Mouse (Mus musculus): ENCODE results near the gene Hist1h2bc. TPM values are rescaled to one million over a fixed set of nuclear protein-coding genes. Genes with fewer than 3 reads are reported as not detected.
"Not testable (repeated sequence)": the region's sequence is repeated elsewhere in the genome, so short reads cannot be mapped to it uniquely, and the experiment has no call there.

Gene Hist1h2bc
- polyA plus RNA-seq, 1 experiment from 2014 or later, result 23.4 TPM

DNA sequence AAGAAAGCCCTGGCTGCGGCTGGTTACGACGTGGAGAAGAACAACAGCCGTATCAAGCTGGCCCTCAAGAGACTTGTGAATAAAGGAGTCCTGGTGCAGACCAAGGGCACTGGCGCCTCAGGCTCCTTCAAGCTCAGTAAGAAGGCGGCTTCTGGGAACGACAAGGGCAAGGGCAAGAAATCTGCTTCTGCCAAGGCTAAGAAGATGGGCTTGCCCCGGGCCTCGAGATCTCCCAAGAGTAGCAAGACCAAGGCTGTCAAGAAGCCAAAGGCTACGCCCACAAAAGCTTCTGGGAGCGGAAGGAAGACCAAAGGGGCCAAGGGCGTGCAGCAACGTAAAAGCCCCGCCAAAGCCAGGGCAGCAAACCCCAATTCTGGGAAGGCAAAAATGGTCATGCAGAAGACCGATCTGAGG lies 12.1 kb downstream of the Hist1h2bc start:
- no peaks in the 10 kb centered on the region for H3K36me3 ChIP-seq (ENCODE audit: control insufficient read depth, insufficient read depth, low read length)
- WGBS, result 64% methylated on average over 15 of the region's 15 CpGs
- DNase-seq (ENCODE audit: low spot score) (peak; percentile 52), ATAC-seq (replicated peaks; ENCODE audit: low FRiP score) (no peak)
- no peak overlapping the region for H3K4me3 ChIP-seq (ENCODE audit: low read depth, low read length)
- no peak overlapping the region for H3K4me2 ChIP-seq (ENCODE audit: low read depth, low read length, severe bottlenecking)
- H3K4me1 ChIP-seq (replicated peaks; ENCODE audit: control insufficient read depth, insufficient read depth, low read length), result no peaks in the 10 kb centered on the region
- no peaks in the 10 kb centered on the region for H3K27me3 ChIP-seq (ENCODE audit: control insufficient read depth, insufficient read depth, low read length)
- no peaks in the 10 kb centered on the region for H3K9me3 ChIP-seq (ENCODE audit: control insufficient read depth, low read length)
- H3K27ac ChIP-seq (ENCODE audit: low read depth, low read length), result no peak overlapping the region
- H3K9ac ChIP-seq (ENCODE audit: low read length), result no peak overlapping the region

DNA sequence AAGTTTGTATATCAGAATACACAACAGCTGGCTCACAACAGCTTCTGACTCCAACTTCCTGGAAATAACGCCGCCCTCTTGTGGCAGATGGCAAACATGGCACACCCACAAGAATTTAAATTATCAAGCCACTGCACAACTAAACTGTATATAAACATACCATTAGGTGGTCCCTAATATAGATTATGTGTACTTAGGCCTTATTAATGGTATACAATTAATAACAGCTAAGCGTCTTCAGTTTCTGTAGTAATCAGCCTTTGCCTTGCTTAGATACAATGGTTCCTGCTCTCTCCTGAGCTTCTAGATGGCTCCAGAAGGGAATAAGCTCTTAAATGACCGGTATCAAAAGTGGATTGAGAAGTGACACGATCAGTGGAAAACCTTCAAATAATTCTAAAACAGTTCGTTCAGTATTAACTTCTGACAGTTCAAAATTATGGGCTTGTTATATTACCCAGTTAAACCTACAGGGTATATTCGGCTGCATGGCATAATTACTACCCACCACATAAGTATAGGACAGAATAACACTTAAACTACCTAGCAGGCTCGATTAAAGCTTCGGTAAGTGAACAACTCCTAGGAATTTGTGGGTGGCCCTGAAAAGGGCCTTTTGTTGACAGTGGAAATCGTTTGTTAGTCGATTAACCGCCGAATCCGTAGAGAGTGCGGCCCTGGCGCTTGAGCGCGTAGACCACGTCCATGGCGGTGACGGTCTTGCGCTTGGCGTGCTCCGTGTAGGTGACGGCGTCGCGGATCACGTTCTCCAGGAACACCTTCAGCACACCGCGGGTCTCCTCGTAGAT lies 13.7 kb downstream of the Hist1h2bc start:
- WGBS, result under 1% methylated on average over 23 of the region's 32 CpGs
- peak overlapping the region; percentile 43 for H3K9ac ChIP-seq (ENCODE audit: low read length)
- H3K36me3 ChIP-seq (ENCODE audit: control insufficient read depth, insufficient read depth, low read length), result no peaks in the 10 kb centered on the region
- peak overlapping the region; percentile 36 for H3K4me3 ChIP-seq (ENCODE audit: low read depth, low read length)
- no peaks in the 10 kb centered on the region for H3K27me3 ChIP-seq (ENCODE audit: control insufficient read depth, insufficient read depth, low read length)
- no peaks in the 10 kb centered on the region for H3K4me1 ChIP-seq (replicated peaks; ENCODE audit: control insufficient read depth, insufficient read depth, low read length)
- H3K27ac ChIP-seq (ENCODE audit: low read depth, low read length), result peak overlapping the region; percentile 81
- peak; percentile 80 for DNase-seq (ENCODE audit: low spot score)
- peak overlapping the region; percentile 45 for H3K4me2 ChIP-seq (ENCODE audit: low read depth, low read length, severe bottlenecking)
- ATAC-seq (replicated peaks; ENCODE audit: low FRiP score), result peak; percentile 64
- H3K9me3 ChIP-seq (ENCODE audit: control insufficient read depth, low read length), result no peaks in the 10 kb centered on the region

DNA sequence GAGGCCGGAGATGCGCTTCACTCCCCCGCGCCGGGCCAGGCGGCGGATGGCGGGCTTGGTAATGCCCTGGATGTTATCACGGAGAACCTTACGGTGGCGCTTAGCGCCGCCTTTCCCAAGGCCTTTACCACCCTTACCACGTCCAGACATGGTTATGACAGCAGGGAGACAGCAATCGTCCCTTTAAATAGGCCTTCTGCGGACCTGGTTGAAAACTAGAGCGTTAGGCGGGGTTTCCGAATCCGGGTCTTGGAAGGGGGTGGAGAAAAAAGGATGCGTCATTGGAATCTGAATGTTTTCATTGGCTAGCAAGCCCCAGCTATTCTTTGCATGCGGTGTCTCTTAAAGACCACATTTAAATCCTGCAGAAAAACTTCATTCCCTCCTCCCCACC lies 14.3 kb downstream of the Hist1h2bc start, which contains the start of gene Hist1h4c:
Hist1h4c (minus strand) TSS at position 155 of the 394 bp plus-strand sequence.
- DNase-seq (ENCODE audit: low spot score) (peak; percentile 97), ATAC-seq (replicated peaks; ENCODE audit: low FRiP score) (peak; percentile 96)
- Histone ChIP-seq H3K27me3 (ENCODE audit: control insufficient read depth, insufficient read depth, low read length) (no peaks in the 10 kb centered on the region), H3K36me3 (ENCODE audit: control insufficient read depth, insufficient read depth, low read length) (no peaks in the 10 kb centered on the region), H3K4me3 (ENCODE audit: low read depth, low read length) (peak within 1 kb of the TSS; percentile 36), H3K9ac (ENCODE audit: low read length) (peak within 1 kb of the TSS; percentile 43), H3K4me2 (ENCODE audit: low read depth, low read length, severe bottlenecking) (peak within 1 kb of the TSS; percentile 45), H3K9me3 (ENCODE audit: control insufficient read depth, low read length) (no peaks in the 10 kb centered on the region), H3K27ac (ENCODE audit: low read depth, low read length) (peak within 1 kb of the TSS; percentile 81), H3K4me1 (replicated peaks; ENCODE audit: control insufficient read depth, insufficient read depth, low read length) (no peaks in the 10 kb centered on the region)
- 0% methylated on average over 19 of the region's 22 CpGs for WGBS

DNA sequence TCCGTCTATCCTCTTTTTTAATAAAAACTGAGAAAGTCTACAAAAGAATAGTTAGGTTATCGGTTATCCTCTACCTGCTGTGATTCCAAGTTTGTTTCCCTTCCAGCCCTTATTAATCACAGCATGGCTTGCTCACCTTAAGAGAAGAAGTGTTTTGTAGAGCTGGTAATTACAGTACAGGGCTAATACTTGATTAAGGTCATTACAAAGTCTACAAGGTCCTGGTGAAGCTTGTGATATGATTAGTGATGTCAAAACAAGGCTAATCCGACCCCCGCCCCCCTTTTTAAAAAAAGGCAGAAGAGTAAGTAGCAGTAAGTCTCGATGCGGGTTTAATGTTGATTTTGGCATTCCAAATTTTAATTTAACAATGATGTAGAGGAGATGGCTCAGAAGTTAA lies 15.0 kb downstream of the Hist1h2bc start:
- 54% methylated on average over 6 of the region's 6 CpGs for WGBS
- no peak for DNase-seq (ENCODE audit: low spot score)

DNA sequence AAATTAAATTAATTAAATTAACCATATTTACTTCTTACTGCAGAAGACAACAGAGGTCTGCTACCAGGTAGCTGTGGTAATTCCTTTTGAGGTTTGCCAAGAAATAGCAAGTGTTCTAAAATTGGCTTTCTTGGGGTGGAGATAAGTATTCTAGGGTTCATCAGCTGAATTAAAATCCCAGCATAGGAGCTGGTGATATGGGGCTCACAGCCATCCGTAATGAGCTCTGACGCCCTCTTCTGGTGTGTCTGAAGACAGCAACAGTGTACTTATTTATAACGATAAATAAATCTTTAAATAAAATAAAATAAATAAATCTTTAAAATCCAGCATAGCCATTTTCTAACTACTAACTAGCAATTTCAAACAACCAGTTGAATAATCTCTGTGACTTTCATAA lies 15.8 kb downstream of the Hist1h2bc start:
- Histone ChIP-seq H3K4me2 (ENCODE audit: low read depth, low read length, severe bottlenecking) (no peak overlapping the region), H3K4me3 (ENCODE audit: low read depth, low read length) (no peak overlapping the region), H3K36me3 (ENCODE audit: control insufficient read depth, insufficient read depth, low read length) (no peaks in the 10 kb centered on the region), H3K27ac (ENCODE audit: low read depth, low read length) (no peak overlapping the region), H3K27me3 (ENCODE audit: control insufficient read depth, insufficient read depth, low read length) (no peaks in the 10 kb centered on the region), H3K9me3 (ENCODE audit: control insufficient read depth, low read length) (no peaks in the 10 kb centered on the region), H3K4me1 (replicated peaks; ENCODE audit: control insufficient read depth, insufficient read depth, low read length) (no peaks in the 10 kb centered on the region), H3K9ac (ENCODE audit: low read length) (no peak overlapping the region)
- no peak for DNase-seq (ENCODE audit: low spot score)
- WGBS, result 73% methylated on average over 3 of the region's 3 CpGs
- no peak for ATAC-seq (replicated peaks; ENCODE audit: low FRiP score)

More for the DNA sequence above, 15.0 kb downstream of the Hist1h2bc start:
- no peak for ATAC-seq (replicated peaks; ENCODE audit: low FRiP score)
- Histone ChIP-seq H3K27me3 (ENCODE audit: control insufficient read depth, insufficient read depth, low read length) (no peaks in the 10 kb centered on the region), H3K4me2 (ENCODE audit: low read depth, low read length, severe bottlenecking) (peak overlapping the region; percentile 33; the same call in 1 of the 2 replicates), H3K4me1 (replicated peaks; ENCODE audit: control insufficient read depth, insufficient read depth, low read length) (no peaks in the 10 kb centered on the region), H3K9ac (ENCODE audit: low read length) (no peak overlapping the region; the same call in 1 of the 2 replicates), H3K9me3 (ENCODE audit: control insufficient read depth, low read length) (no peaks in the 10 kb centered on the region), H3K4me3 (ENCODE audit: low read depth, low read length) (no peak overlapping the region), H3K36me3 (ENCODE audit: control insufficient read depth, insufficient read depth, low read length) (no peaks in the 10 kb centered on the region), H3K27ac (ENCODE audit: low read depth, low read length) (peak overlapping the region; percentile 81)

DNA sequence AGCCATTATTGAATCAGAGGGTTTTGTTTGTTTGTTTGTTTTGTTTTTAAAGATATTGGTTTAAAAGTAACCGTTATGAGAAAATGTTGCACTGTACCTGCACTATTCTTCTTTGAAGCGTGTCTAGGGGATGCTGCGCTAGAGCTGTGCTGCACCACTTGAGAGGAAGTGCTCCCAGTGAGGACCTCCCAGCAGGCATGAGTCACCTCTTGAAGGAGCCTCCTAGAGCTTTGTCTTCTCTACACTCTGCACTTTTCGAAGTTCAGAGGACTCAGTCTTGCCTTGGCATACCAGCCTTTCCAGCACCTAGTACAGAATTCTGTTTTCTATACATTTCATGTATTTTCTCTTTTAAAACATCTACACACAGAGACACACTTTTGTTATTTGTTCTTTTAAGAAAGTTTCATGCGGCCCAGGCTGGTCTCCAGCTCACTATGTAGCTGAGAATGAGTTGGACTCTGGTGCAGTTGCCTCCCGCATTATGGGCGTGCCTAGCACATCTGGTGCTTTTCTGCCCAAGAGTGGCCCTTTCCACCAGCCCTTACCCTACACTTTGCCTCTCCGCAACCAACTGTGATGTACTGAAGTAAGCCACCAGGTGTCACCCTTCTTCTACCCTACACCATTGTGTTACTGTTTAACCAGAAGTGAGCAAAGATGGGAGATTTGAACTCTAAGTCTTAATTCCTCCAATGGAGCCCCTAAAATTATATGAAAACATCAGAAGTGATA lies 17.0 kb downstream of the Hist1h2bc start:
- Histone ChIP-seq H3K4me1 (replicated peaks; ENCODE audit: control insufficient read depth, insufficient read depth, low read length) (no peaks in the 10 kb centered on the region), H3K9me3 (ENCODE audit: control insufficient read depth, low read length) (no peaks in the 10 kb centered on the region), H3K9ac (ENCODE audit: low read length) (no peak overlapping the region), H3K36me3 (ENCODE audit: control insufficient read depth, insufficient read depth, low read length) (no peaks in the 10 kb centered on the region), H3K4me2 (ENCODE audit: low read depth, low read length, severe bottlenecking) (no peak overlapping the region), H3K27me3 (ENCODE audit: control insufficient read depth, insufficient read depth, low read length) (no peaks in the 10 kb centered on the region), H3K4me3 (ENCODE audit: low read depth, low read length) (no peak overlapping the region), H3K27ac (ENCODE audit: low read depth, low read length) (no peak overlapping the region)
- ATAC-seq (replicated peaks; ENCODE audit: low FRiP score) (peak; percentile 33), DNase-seq (ENCODE audit: low spot score) (peak; percentile 77)
- WGBS, result 30% methylated on average over 8 of the region's 8 CpGs

DNA sequence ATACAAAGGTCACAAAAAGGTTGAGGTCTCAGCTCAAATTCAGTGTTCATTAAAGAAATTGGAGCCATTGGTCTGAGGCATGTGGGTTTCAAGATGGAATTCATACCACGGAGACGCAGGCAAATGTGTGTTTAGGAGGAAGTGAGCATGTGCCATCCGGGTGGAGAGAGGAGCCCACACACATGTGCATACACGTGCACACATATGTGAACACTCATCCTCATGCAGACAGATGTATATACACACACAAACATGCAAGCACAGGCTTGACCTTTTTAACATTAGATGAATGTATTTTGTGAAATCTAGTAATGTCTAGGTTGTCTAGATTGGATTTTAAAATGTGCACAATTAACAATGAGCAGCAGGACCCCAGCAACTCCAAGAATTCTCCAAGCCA lies 18.2 kb downstream of the Hist1h2bc start:
- Histone ChIP-seq H3K27ac (ENCODE audit: low read depth, low read length) (no peak overlapping the region), H3K36me3 (ENCODE audit: control insufficient read depth, insufficient read depth, low read length) (no peaks in the 10 kb centered on the region), H3K4me1 (replicated peaks; ENCODE audit: control insufficient read depth, insufficient read depth, low read length) (no peaks in the 10 kb centered on the region), H3K4me2 (ENCODE audit: low read depth, low read length, severe bottlenecking) (no peak overlapping the region), H3K9me3 (ENCODE audit: control insufficient read depth, low read length) (no peaks in the 10 kb centered on the region), H3K27me3 (ENCODE audit: control insufficient read depth, insufficient read depth, low read length) (no peaks in the 10 kb centered on the region), H3K9ac (ENCODE audit: low read length) (no peak overlapping the region), H3K4me3 (ENCODE audit: low read depth, low read length) (no peak overlapping the region)
- ATAC-seq (replicated peaks; ENCODE audit: low FRiP score) (no peak), DNase-seq (ENCODE audit: low spot score) (no peak)
- 87% methylated on average over 4 of the region's 4 CpGs for WGBS

DNA sequence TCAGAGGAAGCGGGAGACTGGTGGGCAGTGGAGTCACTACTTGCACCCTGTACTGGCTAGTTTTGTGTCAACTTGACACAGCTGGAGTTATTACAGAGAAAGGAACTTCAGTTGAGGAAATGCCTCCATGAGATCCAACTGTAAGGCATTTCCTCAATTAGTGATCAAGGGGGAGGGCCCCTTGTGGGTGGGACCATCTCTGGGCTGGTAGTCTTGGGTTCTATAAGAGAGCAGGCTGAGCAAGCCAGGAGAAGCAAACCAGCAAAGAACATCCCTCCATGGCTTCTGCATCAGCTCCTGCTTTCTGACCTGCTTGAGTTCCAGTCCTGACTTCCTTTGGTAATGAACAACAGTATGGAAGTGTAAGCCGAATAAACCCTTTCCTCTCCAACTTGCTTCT lies 18.8 kb downstream of the Hist1h2bc start:
- H3K27ac ChIP-seq (ENCODE audit: low read depth, low read length); DNase-seq (ENCODE audit: low spot score): not testable (repeated sequence)
- 85% methylated on average over 2 of the region's 2 CpGs for WGBS

More for the DNA sequence above, 18.8 kb downstream of the Hist1h2bc start:
- not testable (repeated sequence) for H3K4me3 ChIP-seq (ENCODE audit: low read depth, low read length); H3K9ac ChIP-seq (ENCODE audit: low read length); H3K9me3 ChIP-seq (ENCODE audit: control insufficient read depth, low read length); H3K4me2 ChIP-seq (ENCODE audit: low read depth, low read length, severe bottlenecking); H3K4me1 ChIP-seq (replicated peaks; ENCODE audit: control insufficient read depth, insufficient read depth, low read length); H3K36me3 ChIP-seq (ENCODE audit: control insufficient read depth, insufficient read depth, low read length); ATAC-seq (replicated peaks; ENCODE audit: low FRiP score); H3K27me3 ChIP-seq (ENCODE audit: control insufficient read depth, insufficient read depth, low read length)

Measured in forebrain, embryonic 11.5 days (tissue).